11 mouse cellular contexts compared by ENCODE assay signal in genomic region chr11:107317653-107318281, GRCm38 (mm10).
DNase-seq lines count a peak whose midpoint lies in the region; ATAC-seq and TF ChIP-seq lines count a peak whose summit lies in the region.
"Had no signal": no experiment of that assay in that cellular context is flagged by ENCODE, and none has a peak within 500 bp of the region (broad histone marks: within the 10 kb centered on the region; RNA-seq: fewer than 3 reads in every experiment).

No protein-coding gene starts in this region.

- intact Hi-C loops in heart, postnatal 10 days (cut with DNase I) = loop anchor here (5.0 kb wide), 1 partner anchor 150 kb away; no protein-coding TSS in a partner anchor

- no peaks in the 10 kb centered on the region for H3K9me3 ChIP-seq in heart, embryonic 10.5 days
- no peaks in the 10 kb centered on the region for H3K9me3 ChIP-seq in kidney, postnatal 0 days (replicated peaks; ENCODE audit: low read length)
- H3K9me3 ChIP-seq in stomach, postnatal 0 days (ENCODE audit: control insufficient read depth, low read length) = no peaks in the 10 kb centered on the region

- H3K4me2 ChIP-seq in kidney, postnatal 0 days (ENCODE audit: low read length) = no peak overlapping the region
- no peak overlapping the region for H3K4me2 ChIP-seq in stomach, postnatal 0 days (replicated peaks; ENCODE audit: low read depth)

- H3K27me3 ChIP-seq in heart, embryonic 10.5 days (ENCODE audit: insufficient read depth, poor library complexity, severe bottlenecking) = no peaks in the 10 kb centered on the region
- no peaks in the 10 kb centered on the region for H3K27me3 ChIP-seq in spleen, adult 2 months (ENCODE audit: control insufficient read depth, insufficient read depth, low read length)
- H3K27me3 ChIP-seq in kidney, postnatal 0 days (ENCODE audit: insufficient read depth, low read length) = no peaks in the 10 kb centered on the region
- no peaks in the 10 kb centered on the region for H3K27me3 ChIP-seq in stomach, postnatal 0 days (ENCODE audit: control insufficient read depth, insufficient read depth, low read length)

- DNase-seq in heart, embryonic 10.5 days (ENCODE audit: low spot score) = no peak
- DNase-seq in heart, postnatal 10 days = no peak
- peak in 1 of 2 experiments; percentile 3 for DNase-seq in spleen, adult 2 months (ENCODE audit: low read depth in 1 of 2, low spot score in 2 of 2)
- no peak for DNase-seq in spleen, postnatal 14 days (ENCODE audit: low spot score in 2 of 2)
- DNase-seq in kidney, postnatal 0 days (ENCODE audit: low spot score) = peak; percentile 16
- no peak for DNase-seq in stomach, postnatal 0 days (ENCODE audit: low spot score)
- no peak for DNase-seq in urinary bladder, postnatal 36 days (ENCODE audit: low spot score in 2 of 2)
- no peak for DNase-seq in embryo, embryonic 9.5 days (ENCODE audit: extremely low spot score)
- DNase-seq: cerebellum, adult 9-11 months; lung, postnatal 10 days; spleen, adult 18-20 months had no signal

- TF ChIP-seq CTCF in spleen, adult 2 months (IDR thresholded peaks at IDR 0.05; ENCODE audit: extremely low read depth, insufficient read depth, insufficient read length, insufficient replicate concordance) = no peak
- TF ChIP-seq CTCF in kidney, postnatal 0 days (IDR thresholded peaks at IDR 0.05; ENCODE audit: low read depth) = no peak
- no peak for TF ChIP-seq CTCF in stomach, postnatal 0 days (IDR thresholded peaks at IDR 0.05; ENCODE audit: low read depth)

- no peak for TF ChIP-seq POLR2A in spleen, adult 2 months (IDR thresholded peaks at IDR 0.05; ENCODE audit: low read depth, low read length)

- TF ChIP-seq EP300 in stomach, postnatal 0 days (optimal IDR thresholded peaks at IDR 0.05) = no peak

- no peak for ATAC-seq in kidney, postnatal 0 days (replicated peaks; ENCODE audit: low FRiP score, low read depth)
- ATAC-seq in stomach, postnatal 0 days (ENCODE audit: low FRiP score, low TSS enrichment) = peak; percentile 40; the same call in 1 of the 2 replicates

- no peak overlapping the region for H3K9ac ChIP-seq in kidney, postnatal 0 days (ENCODE audit: low read depth, low read length)
- H3K9ac ChIP-seq in stomach, postnatal 0 days (ENCODE audit: low read length) = no peak overlapping the region

- H3K4me1 ChIP-seq in heart, embryonic 10.5 days = peaks cover 15% of the 10 kb centered on the region
- no peaks in the 10 kb centered on the region for H3K4me1 ChIP-seq in spleen, adult 2 months (ENCODE audit: control insufficient read depth, insufficient read depth, insufficient read length)
- no peaks in the 10 kb centered on the region for H3K4me1 ChIP-seq in kidney, postnatal 0 days (replicated peaks; ENCODE audit: insufficient read depth, low read length)
- no peaks in the 10 kb centered on the region for H3K4me1 ChIP-seq in stomach, postnatal 0 days (replicated peaks; ENCODE audit: control insufficient read depth, insufficient read depth)

- WGBS in heart, embryonic 10.5 days = 62% methylated on average over 14 of the region's 14 CpGs
- 62% methylated on average over 14 of the region's 14 CpGs for WGBS in spleen, adult 2 months
- 38% methylated on average over 14 of the region's 14 CpGs for WGBS in kidney, postnatal 0 days
- 73% methylated on average over 14 of the region's 14 CpGs for WGBS in stomach, postnatal 0 days

- peaks cover 8% of the 10 kb centered on the region for H3K36me3 ChIP-seq in heart, embryonic 10.5 days
- peaks cover 4% of the 10 kb centered on the region for H3K36me3 ChIP-seq in spleen, adult 2 months (ENCODE audit: control insufficient read depth, insufficient read depth, low read length)
- H3K36me3 ChIP-seq in kidney, postnatal 0 days (ENCODE audit: insufficient read depth, low read length) = 0 out of 2 replicates have a peak, but pooled peaks cover 6% of the 10 kb centered on the region
- no peaks in the 10 kb centered on the region for H3K36me3 ChIP-seq in stomach, postnatal 0 days (ENCODE audit: control insufficient read depth, insufficient read depth, low read length)

- H3K4me3 ChIP-seq in heart, embryonic 10.5 days = no peak overlapping the region
- no peak overlapping the region for H3K4me3 ChIP-seq in spleen, adult 2 months (ENCODE audit: extremely low read depth, insufficient read depth, insufficient read length)
- H3K4me3 ChIP-seq in kidney, postnatal 0 days (replicated peaks; ENCODE audit: low read depth, low read length) = no peak overlapping the region
- H3K4me3 ChIP-seq in stomach, postnatal 0 days (ENCODE audit: low read depth, low read length) = no peak overlapping the region

- peak overlapping the region; percentile 56 for H3K27ac ChIP-seq in heart, embryonic 10.5 days
- H3K27ac ChIP-seq in spleen, adult 2 months (ENCODE audit: insufficient read depth, low read length) = 0 out of 2 replicates have a peak overlapping the region, but pooled peaks have one; percentile 23
- H3K27ac ChIP-seq in kidney, postnatal 0 days = no peak overlapping the region
- no peak overlapping the region for H3K27ac ChIP-seq in stomach, postnatal 0 days (replicated peaks)

Comparison
In these comparisons a context has a peak if more than half of its experiments do, and no peak if none do; other contexts are left out.
1. H3K27ac ChIP-seq: peak in heart, embryonic 10.5 days (single experiment) and spleen, adult 2 months (single experiment); none in kidney, postnatal 0 days (single experiment) and stomach, postnatal 0 days (single experiment).